Mouse (Mus musculus): Measurements from ENCODE around the gene Pla2g12a. TPM values are rescaled to one million over a fixed set of nuclear protein-coding genes. Genes with fewer than 3 reads are reported as not detected.

Gene Pla2g12a
- total and polyA plus RNA-seq, 2 experiments from 2014 or later, result 28.5 to 53.3 TPM

- Histone ChIP-seq H3K4me1 (ENCODE audit: insufficient read depth, low read length) (no peaks in the 10 kb centered on the region), H3K4me2 (ENCODE audit: low read depth, low read length) (no peak overlapping the region), H3K36me3 (ENCODE audit: insufficient read depth, low read length) (no peaks in the 10 kb centered on the region), H3K4me3 (ENCODE audit: low read length) (no peak overlapping the region), H3K27ac (no peak overlapping the region), H3K9ac (replicated peaks; ENCODE audit: low read length) (no peak overlapping the region), H3K9me3 (ENCODE audit: low read length) (no peaks in the 10 kb centered on the region), H3K27me3 (ENCODE audit: insufficient read depth, low read length) (no peaks in the 10 kb centered on the region)
- ATAC-seq (no peak), DNase-seq (ENCODE audit: low spot score) (no peak)
- TF ChIP-seq CTCF (IDR thresholded peaks at IDR 0.05; ENCODE audit: low read depth), result no peak
- WGBS, result 87% methylated on average over 4 of the region's 4 CpGs
These were observed 65.4 kb downstream of the Pla2g12a start for GRCm38 (mm10) chr3:129943813-129944212.

Other genes starting within 250 kb of the Pla2g12a start
- 1.2 and 1.3 TPM in 2 replicates for gene Egf, start 123.3 kb upstream of the Pla2g12a start, total RNA-seq (2014; rRNA removed)
- gene Egf, start 123.3 kb upstream of the Pla2g12a start, polyA plus RNA-seq (2015; fragmentation: Nextera tagmentation; extraction: Ambion mirVana), result 1.2 and 1.9 TPM in 2 replicates
- gene Lrit3, start 74.6 kb upstream of the Pla2g12a start, total RNA-seq (2014; rRNA removed), result not detected in 2 replicates
- 0.06 TPM in 1 of 2 replicates, not detected in the other for gene Lrit3, start 74.6 kb upstream of the Pla2g12a start, polyA plus RNA-seq (2015; fragmentation: Nextera tagmentation; extraction: Ambion mirVana)
- 0.11 and 0.52 TPM in 2 replicates for gene Rrh, start 56.0 kb upstream of the Pla2g12a start, total RNA-seq (2014; rRNA removed)
- gene Rrh, start 56.0 kb upstream of the Pla2g12a start, polyA plus RNA-seq (2015; fragmentation: Nextera tagmentation; extraction: Ambion mirVana), result 0.33 and 0.41 TPM in 2 replicates
- gene Gar1, start 47.2 kb upstream of the Pla2g12a start, total RNA-seq (2014; rRNA removed), result 1.7 and 5.1 TPM in 2 replicates
- 37.0 and 37.3 TPM in 2 replicates for gene Gar1, start 47.2 kb upstream of the Pla2g12a start, polyA plus RNA-seq (2015; fragmentation: Nextera tagmentation; extraction: Ambion mirVana)
- 0.22 TPM in 1 of 2 replicates, not detected in the other for gene Cfi, start 42.7 kb upstream of the Pla2g12a start, total RNA-seq (2014; rRNA removed)
- 0.33 and 0.55 TPM in 2 replicates for gene Cfi, start 42.7 kb upstream of the Pla2g12a start, polyA plus RNA-seq (2015; fragmentation: Nextera tagmentation; extraction: Ambion mirVana)
- gene Casp6, start 22.8 kb downstream of the Pla2g12a start, total RNA-seq (2014; rRNA removed), result 5.0 and 10.6 TPM in 2 replicates
- gene Casp6, start 22.8 kb downstream of the Pla2g12a start, polyA plus RNA-seq (2015; fragmentation: Nextera tagmentation; extraction: Ambion mirVana), result 17.5 and 25.3 TPM in 2 replicates
- 3.4 and 3.6 TPM in 2 replicates for gene Mcub, start 91.6 kb downstream of the Pla2g12a start, total RNA-seq (2014; rRNA removed)
- 6.6 and 7.4 TPM in 2 replicates for gene Mcub, start 91.6 kb downstream of the Pla2g12a start, polyA plus RNA-seq (2015; fragmentation: Nextera tagmentation; extraction: Ambion mirVana)
- 34.8 and 39.7 TPM in 2 replicates for gene Sec24b, start 182.9 kb downstream of the Pla2g12a start, total RNA-seq (2014; rRNA removed)
- 22.1 and 34.0 TPM in 2 replicates for gene Sec24b, start 182.9 kb downstream of the Pla2g12a start, polyA plus RNA-seq (2015; fragmentation: Nextera tagmentation; extraction: Ambion mirVana)